Mouse (Mus musculus) right cerebral cortex, postnatal 36 days (tissue): ENCODE measurements around the gene Prss48.

Experiments used
- DNase-seq, 2 experiments: peaks; one replicate each; pipeline ENCODE4 v3.0.0; 2022; ENCODE audit warnings: low spot score in 2 of 2, mixed read lengths in 1 of 2

Gene Prss48

GRCm38 (mm10) chr3:86002423-86002822 is at the start of gene Prss48:
Prss48 (minus strand) TSS chr3:86002491.
- no peak for DNase-seq

DNA sequence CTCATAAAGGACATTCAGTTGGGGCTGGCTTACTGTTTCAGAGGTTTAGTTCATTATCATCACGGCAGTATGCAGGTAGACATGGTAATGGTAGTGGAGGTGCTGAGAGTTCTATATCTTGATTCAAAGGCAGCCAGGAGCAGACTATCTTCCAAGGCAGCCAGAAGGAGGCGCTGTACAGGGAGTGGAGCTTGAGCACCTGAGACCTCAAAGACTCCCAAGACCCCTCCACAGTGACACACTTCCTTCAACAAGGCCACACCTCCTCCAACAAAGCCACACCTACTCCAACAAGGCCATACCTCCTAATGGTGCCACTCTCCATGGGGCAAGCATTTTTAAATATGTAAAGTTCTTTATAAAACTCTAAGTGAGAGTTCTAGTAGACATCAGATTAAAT is 46.8 kb upstream of the Prss48 start:
- DNase-seq, result no peak

DNA sequence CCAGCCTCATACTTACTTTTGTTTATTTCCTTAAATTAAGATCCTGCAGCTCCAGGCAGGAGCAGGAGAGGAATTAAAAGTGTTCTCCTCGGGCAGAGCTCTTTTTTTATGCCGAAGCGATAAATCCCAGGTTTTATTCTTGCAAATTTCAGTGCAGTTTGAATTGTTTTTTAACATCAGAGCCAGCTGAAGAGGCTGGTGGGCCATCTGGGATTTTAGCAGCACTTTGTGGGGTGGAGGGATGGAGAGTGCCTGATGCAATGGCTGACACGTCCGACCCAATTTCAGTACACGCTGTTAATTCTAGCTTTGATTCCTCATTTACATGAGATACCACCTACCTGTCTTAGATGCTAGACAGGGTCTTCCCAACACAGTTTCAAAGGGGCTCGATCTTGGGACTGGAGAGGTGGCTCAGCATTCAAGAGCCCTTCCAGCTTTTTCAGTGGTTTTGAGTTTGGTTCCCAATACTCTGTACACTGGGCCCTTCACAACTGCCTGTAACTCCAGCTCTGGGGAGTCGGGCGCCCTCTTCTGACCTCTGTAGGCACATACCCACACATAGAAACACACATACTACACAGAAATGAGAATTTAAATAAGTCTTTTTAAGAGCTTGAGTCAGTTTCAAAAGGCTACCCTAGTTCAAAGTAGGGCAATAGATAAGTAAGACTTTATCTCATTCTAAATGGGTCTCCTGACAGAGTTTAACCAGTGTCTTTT is 45.6 kb upstream of the Prss48 start:
- DNase-seq, result no peak

- no peak for DNase-seq
These were observed 38.3 kb upstream of the Prss48 start for GRCm38 (mm10) chr3:86040286-86041201.

GRCm38 (mm10) chr3:86038648-86039047 is 36.4 kb upstream of the Prss48 start:
- DNase-seq, result no peak

GRCm38 (mm10) chr3:86037926-86038484 is 35.7 kb upstream of the Prss48 start:
- no peak for DNase-seq

DNA sequence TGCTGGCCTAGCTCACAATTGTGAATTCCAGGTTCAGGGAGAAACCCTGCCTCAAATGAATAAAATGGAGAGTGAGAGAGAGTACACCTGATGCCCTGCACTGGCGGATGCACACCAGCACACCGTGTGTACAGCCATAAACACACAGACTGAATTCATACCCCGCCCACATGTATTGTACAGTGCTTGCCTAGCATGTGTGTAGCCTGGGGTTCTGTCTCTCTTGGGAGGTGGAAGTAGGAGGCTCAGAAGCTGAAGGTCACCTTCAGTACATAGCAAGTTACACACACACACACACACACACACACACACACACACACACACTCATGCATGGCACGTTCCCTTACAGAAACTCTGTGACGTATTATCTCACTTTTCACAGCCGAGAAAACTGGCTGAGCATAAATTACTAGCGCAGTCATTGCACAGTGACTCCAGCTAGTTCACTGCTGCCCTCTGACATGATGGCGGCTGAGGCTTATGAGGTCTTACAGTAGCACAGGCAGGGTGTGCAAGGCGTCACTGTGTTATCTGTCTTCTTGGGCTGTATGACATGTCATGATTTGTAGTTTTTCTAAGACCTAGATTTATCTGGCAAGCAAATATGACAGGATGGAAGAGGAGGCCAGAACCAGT is 31.3 kb upstream of the Prss48 start:
- DNase-seq, result no peak

DNA sequence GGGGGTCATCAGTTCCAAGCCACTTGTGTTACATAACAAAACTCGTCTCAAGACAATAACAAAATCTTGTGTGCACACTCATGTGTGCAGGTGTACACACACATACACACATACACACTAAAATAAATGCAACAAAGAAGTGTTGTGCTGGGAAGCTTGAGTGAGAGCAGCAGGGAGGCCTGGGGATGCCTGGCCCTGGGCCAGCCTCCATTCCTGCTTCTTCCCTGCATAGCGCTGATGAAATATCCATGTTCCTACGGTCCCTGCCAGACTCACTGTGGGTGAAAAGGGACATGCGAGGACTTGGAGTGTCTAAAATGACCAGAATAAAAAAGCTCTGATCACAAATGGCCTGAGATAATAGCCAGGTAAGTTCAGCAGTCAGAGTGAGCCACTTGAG is 28.3 kb upstream of the Prss48 start:
- no peak for DNase-seq

DNA sequence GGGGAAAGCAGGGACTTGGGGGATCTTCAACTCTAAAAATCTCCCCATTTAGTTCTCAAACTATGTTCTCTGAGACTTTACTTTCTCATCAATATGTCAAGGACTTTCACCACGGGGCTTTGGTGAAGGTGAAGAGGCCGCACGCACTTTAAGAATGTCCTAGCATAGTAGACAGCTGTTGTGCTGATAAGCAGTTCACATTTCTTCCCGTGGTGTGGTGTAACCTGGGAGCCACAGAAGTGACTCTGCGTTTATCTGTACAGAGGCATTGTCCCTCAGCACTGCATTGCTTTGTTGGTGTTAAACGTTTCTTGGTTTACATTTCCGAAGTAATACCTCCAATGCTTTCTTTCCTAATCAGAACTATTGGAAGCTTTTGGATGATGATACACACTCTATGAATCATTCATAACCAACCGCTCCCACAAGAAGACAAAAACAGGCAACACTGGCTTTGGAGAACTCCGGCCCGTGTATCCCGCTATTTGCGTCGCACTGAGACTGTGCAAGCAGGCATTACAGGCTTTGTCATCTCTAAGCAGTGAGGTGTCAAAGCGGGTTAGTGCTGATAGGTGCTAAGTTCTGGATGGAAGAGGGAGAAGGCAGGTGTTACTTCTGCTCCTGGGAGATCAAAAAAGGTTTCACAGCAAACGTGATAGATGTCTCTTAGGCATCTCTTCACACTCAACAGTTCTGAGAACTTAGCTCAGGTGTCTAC is 26.5 kb upstream of the Prss48 start:
- DNase-seq, result no peak

DNA sequence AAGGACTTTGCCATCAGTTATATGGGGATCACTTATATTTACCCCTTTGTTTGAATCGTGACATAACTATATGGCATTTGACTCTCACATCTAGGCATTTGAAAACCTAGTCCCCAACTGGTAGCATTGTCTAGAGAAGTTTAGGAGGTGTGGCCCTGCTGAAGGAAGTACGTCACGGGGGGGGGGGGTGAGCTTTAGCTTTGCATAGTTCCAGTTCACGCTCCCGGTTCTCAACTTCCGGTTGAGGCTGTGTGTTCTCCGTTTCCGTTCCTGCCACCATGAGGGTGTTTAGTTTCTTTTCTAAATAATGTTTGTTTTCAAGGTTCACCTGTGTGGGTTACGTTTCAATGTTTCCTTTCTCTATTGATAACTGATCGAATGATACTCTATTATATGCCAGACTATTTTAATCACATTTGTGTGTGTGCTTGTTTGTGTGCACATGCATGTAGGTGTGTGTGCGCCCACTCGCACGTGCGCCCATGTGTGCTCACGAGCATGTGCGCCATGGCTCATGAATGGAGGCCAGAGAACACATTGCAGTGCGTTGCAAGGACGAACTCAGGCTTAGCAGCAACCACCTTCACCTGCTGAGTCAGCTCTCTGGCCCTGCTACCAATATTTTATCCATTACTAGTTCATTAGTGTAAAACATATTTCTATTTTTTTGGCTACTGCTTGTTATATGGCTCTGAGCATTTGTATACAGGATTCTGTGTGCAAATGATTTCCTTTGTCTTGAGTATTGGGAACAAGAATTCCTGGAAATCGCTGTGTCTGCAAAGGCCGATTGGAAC is 23.2 kb upstream of the Prss48 start:
- no peak for DNase-seq

DNA sequence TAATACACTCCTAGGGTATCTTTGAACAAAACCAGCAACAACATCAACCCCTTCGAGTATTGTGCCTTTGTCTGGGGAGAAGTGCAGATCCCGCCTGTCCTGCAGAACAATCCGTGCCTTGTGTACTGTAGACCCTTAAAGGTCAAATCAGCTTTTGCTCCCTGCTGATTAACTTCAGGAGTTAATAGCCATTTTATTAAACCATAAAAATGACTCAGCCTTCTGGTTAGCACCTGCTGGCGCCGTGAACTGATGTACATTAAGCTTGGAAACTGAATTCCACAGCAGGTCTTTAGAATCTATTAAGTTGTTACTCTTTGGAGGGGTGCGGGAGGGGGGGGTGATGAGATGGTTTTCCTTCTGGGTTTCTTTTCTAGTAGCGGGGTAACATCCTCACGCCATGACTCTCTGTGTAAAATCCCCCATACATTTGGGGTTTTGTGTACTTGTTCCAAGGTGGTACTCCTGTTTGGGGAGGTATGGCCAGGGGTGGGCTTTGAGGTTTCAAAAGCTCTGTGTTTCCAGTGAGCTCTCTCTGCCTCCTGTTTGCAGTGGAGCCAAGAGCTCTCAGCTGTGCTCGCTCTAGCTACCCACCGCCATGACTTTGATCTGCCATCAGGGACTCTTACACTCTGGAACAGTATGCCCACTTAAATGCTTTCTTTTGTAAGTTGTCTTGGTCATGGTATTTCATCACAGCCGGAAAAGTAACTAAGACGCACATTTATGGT is 21.9 kb upstream of the Prss48 start:
- DNase-seq, result no peak

DNA sequence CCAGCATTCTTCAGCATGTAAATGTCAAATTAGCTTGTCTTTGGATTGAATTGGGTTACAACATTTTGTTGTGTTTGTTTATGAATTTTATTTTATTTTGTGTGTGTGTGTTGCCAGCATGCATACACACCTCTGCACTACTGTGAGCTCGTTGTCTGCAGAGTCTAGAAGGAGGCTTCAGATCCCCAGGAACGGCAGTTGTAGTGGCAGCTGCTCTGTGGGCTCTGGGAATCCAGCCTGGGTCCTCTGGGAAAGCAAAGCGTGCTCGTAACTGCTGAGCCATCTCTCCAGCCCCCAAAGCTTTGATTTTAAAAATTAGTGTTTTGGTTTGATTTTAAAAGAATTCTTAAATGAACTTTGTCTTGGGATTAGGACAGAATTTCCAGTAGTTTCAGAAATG is 19.4 kb upstream of the Prss48 start:
- no peak for DNase-seq

DNA sequence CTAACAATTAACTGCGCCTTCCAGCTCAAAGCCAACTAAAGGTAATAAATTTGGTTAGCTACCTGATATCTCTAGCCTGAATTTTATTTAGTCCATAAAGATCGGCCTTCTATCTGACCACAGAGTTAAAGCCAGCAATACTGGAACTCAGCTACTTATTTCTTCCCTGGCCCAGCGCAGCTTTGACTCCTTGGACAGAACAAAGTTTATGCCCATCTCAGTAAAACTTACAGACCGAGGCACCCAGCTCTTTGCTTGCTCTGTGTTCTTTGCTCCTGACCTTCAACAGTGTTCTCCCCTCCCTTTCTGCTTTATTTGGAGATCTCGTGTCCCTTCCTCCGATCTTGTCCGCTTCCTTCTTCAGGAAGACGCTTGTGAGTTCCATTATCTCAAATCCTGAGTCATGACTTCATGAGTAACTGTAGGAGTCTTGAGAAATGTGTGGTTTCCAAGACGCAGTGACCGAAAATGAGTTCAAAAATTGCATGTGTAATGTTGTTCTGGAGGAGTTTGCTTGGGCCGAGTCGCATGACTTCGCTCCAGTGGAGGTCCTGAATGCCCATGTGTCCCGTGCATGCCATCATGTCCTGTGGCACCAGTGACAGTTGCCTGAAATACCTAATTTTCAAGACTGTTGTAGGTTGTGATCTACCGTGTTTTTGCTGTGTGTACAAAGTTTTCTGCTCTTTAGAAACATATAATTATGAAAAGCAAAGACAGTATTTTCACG is 18.8 kb upstream of the Prss48 start:
- no peak for DNase-seq

DNA sequence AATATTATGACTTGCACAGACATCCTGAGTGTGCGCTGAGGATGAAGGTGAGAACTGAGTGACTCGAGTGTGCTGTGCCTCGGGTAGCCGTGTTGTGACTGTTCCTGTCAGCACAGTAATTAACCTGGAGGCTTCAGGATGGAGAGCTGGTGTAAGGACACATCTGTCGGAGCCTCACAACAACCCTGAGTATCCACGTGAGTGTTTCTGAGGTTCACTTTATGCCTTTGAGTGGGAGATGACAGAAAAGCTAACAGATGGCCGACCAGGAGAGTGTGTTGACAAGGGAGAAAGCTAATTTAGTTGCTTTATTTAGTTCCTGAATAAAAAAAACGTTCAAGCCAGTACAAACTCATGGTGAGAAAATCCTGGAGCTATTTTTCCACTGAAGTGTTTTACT is 15.2 kb upstream of the Prss48 start:
- peak; percentile 14 to 22 for DNase-seq

DNA sequence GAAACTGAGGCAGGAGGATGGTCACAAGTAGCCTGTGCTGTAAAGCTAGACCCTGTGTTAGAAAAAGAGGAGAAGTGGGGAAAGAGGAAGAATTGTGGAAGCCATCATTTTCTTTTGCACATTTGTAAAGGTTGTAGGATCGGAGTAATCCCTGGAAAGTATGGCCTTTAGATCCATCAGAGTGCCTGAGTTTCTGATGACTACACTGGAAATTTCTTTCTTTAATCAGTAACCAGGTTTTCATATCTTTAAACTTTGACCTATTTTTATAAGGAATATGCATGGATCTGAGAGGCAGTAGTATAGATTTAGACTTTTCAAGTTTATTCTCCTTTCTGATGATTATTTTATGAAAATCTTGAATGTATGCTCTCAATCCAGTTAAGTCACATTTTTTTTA is 14.7 kb upstream of the Prss48 start:
- DNase-seq, result no peak

- no peak for DNase-seq
These were observed 11.5 kb upstream of the Prss48 start for GRCm38 (mm10) chr3:86013837-86014236.

GRCm38 (mm10) chr3:86011833-86012232 is 9.5 kb upstream of the Prss48 start:
- DNase-seq, result no peak

DNA sequence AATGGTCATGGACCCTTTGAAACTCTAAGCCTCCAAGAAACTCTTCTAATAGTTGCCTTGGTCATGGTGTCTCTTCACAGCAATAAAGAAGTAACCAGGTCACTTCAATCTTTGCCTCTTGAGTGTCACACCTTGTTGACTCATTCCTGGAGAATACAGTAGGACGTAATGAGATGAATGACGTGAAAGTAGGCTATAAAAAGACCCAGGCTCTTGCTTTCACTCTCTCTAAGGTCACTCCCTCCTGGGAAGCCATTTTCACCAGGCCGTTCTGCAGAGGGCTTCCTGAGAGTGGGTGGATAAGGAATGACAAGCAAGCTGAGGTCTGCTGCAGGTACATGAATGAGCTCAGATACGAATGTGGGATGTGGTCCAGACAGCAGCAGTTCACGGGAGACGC is 9.1 kb upstream of the Prss48 start:
- no peak for DNase-seq

DNA sequence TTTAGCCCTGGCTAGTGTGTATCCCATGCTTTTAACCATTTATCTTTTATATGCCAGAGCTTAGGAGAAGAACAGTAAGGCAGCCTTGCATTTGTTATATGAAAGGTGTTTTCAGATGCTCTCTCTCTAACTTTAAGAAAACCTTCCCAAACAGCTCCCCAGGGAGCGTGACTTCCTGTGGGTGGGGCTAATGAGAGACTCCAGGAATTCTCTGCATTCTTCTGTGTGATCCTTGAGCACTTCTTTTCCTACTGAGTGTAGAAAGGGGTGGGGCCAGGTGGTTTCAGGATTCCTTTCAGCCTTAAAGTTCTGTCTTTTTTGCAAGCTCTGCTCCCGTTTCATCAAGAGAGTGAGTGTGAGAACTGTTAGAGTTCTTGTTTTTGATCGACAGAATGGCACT is 8.3 kb upstream of the Prss48 start:
- DNase-seq, result no peak
